Mouse (Mus musculus) ES-E14 (cell line): ENCODE data around the gene Hcn1. TPM values are rescaled to one million over a fixed set of nuclear protein-coding genes. Genes with fewer than 3 reads are reported as not detected.

Experiments used
- DNase-seq: peaks from one replicate; pipeline ENCODE4 v3.0.0-alpha.2; 2013; ENCODE audit warnings: low read depth, low spot score
- H3K27ac ChIP-seq: 2 replicates; pipeline ENCODE4 v1.5.1; 2012; ENCODE audit warnings: low read depth, mild to moderate bottlenecking, low read length, moderate library complexity, mixed read lengths; ENCODE audit not compliant: poor library complexity, insufficient read depth, severe bottlenecking
- H3K36me3 ChIP-seq: 2 replicates; pipeline ENCODE4 v1.6.1; 2012; ENCODE audit warnings: mild to moderate bottlenecking, low read length, moderate library complexity, mixed read lengths; ENCODE audit not compliant: control insufficient read depth, poor library complexity, insufficient read depth, severe bottlenecking
- H3K4me1 ChIP-seq, 2 experiments: fragments of 150-350 bp in 1 of 2; sonication (generic) in 1 of 2; 2 replicates each; pipeline ENCODE4 v1.6.1; 2012; ENCODE audit warnings: low read length in 2 of 2, mild to moderate bottlenecking in 1 of 2, mixed read lengths in 1 of 2; ENCODE audit not compliant: control insufficient read depth in 2 of 2, insufficient read depth in 2 of 2, poor library complexity in 1 of 2
- H3K4me3 ChIP-seq, 2 experiments: fragments of 150-350 bp in 1 of 2; sonication (generic) in 1 of 2; 2 replicates each; pipeline ENCODE4 v1.5.1; 2012; ENCODE audit warnings: low read length in 2 of 2, low read depth in 1 of 2, mild to moderate bottlenecking in 1 of 2, mixed read lengths in 1 of 2; ENCODE audit not compliant: insufficient read depth in 1 of 2, poor library complexity in 1 of 2, severe bottlenecking in 1 of 2
- H3K9ac ChIP-seq: 2 replicates; pipeline ENCODE4 v1.6.1; 2012; ENCODE audit warnings: low read depth, mild to moderate bottlenecking, low read length, mixed read lengths; ENCODE audit not compliant: poor library complexity, insufficient read depth, severe bottlenecking
- H3K9me3 ChIP-seq: fragments of 150-350 bp; sonication (generic); 2 replicates; pipeline ENCODE4 v1.6.1; 2012; ENCODE audit warnings: low read depth, mild to moderate bottlenecking, low read length; ENCODE audit not compliant: control insufficient read depth, insufficient read depth
- CHD2 ChIP-seq: IDR thresholded peaks from 2 replicates; pipeline ENCODE4 v1.6.1; 2014; ENCODE audit warnings: mild to moderate bottlenecking, low read depth, low read length, inconsistent platforms
- HCFC1 ChIP-seq: IDR thresholded peaks from 2 replicates; pipeline ENCODE4 v1.6.1; 2012; ENCODE audit warnings: low read length, inconsistent platforms, borderline replicate concordance; ENCODE audit not compliant: insufficient read depth
- MAFK ChIP-seq: IDR thresholded peaks from 2 replicates; pipeline ENCODE4 v1.6.1; 2014; ENCODE audit warnings: mild to moderate bottlenecking, low read depth, low read length, inconsistent platforms; ENCODE audit not compliant: insufficient read depth
- ZC3H11A ChIP-seq: IDR thresholded peaks from 2 replicates; pipeline ENCODE4 v1.6.1; 2012; ENCODE audit warnings: low read depth, mild to moderate bottlenecking, inconsistent platforms, low read length, borderline replicate concordance
- ZNF384 ChIP-seq: IDR thresholded peaks from 2 replicates; pipeline ENCODE4 v1.6.1; 2012; ENCODE audit warnings: low read depth, low read length, inconsistent platforms
- in situ Hi-C, 2 experiments: fragments of 600-800 bp; cut with MboI; formaldehyde crosslinking; loops; one replicate each; pipeline ENCODE4 v1.15.1; 2025; ENCODE audit warnings: low sequenced_read_pairs in 2 of 2, inconsistent platforms in 1 of 2; ENCODE audit not compliant: unreplicated experiment in 2 of 2
- total RNA-seq: library from RNA; depleted of rRNA; stranded (reverse); fragments of 300-350 nt; gene quantifications from 2 replicates; pipeline ENCODE4 v1.2.3, GENCODE M21; 2012

The Hcn1 gene
- total RNA-seq, 1 experiment, result 0.09 TPM

GRCm38 (mm10) chr13:117724083-117724482 is 122.0 kb downstream of the Hcn1 start:
- in situ Hi-C loops, result no loop called here
- no peak overlapping the region for H3K9ac ChIP-seq
- no peaks in the 10 kb centered on the region for H3K9me3 ChIP-seq
- DNase-seq, result no peak
- TF ChIP-seq HCFC1, result no peak
- TF ChIP-seq ZC3H11A, result no peak
- no peak for TF ChIP-seq ZNF384
- no peak for TF ChIP-seq CHD2
- TF ChIP-seq MAFK, result no peak
- H3K4me3 ChIP-seq, result no peak overlapping the region
- no peaks in the 10 kb centered on the region for H3K36me3 ChIP-seq
- H3K27ac ChIP-seq, result no peak overlapping the region
- H3K4me1 ChIP-seq, result no peaks in the 10 kb centered on the region

DNA sequence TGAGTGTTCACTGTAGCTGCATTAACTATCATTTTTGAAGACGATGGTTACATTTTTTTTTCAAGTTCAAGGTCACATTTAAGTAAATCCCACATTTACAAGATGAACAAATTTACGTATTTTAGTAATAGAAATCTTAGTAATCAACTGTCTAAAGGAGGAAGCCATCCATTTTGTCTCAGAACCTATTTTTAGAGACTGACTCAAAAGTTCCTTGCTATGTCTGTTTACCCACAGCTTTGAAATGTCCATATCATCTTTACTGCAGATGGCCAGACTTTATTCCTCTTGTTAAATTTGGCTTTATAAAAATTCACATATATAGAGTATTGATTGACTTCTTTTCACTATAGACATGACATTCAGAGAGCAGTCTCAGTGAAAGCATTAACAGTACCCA is 126.3 kb downstream of the Hcn1 start:
- H3K4me1 ChIP-seq, result no peaks in the 10 kb centered on the region
- no peaks in the 10 kb centered on the region for H3K36me3 ChIP-seq
- H3K27ac ChIP-seq, result no peak overlapping the region
- H3K9me3 ChIP-seq, result no peaks in the 10 kb centered on the region
- in situ Hi-C loops, result no loop called here
- no peak for DNase-seq
- H3K4me3 ChIP-seq, result no peak overlapping the region
- H3K9ac ChIP-seq, result no peak overlapping the region
- TF ChIP-seq MAFK (no peak), ZNF384 (no peak), ZC3H11A (no peak), HCFC1 (no peak), CHD2 (no peak)

GRCm38 (mm10) chr13:117732738-117733137 is 130.6 kb downstream of the Hcn1 start:
- DNase-seq, result no peak
- Histone ChIP-seq H3K4me1 (no peaks in the 10 kb centered on the region), H3K9ac (no peak overlapping the region), H3K36me3 (no peaks in the 10 kb centered on the region), H3K9me3 (no peaks in the 10 kb centered on the region), H3K27ac (no peak overlapping the region), H3K4me3 (no peak overlapping the region)
- TF ChIP-seq CHD2 (no peak), MAFK (peak; percentile 95)
- in situ Hi-C loops, result no loop called here

GRCm38 (mm10) chr13:117744451-117744850 is 142.3 kb downstream of the Hcn1 start:
- in situ Hi-C loops, result no loop called here
- DNase-seq, result no peak
- no peak overlapping the region for H3K4me3 ChIP-seq

DNA sequence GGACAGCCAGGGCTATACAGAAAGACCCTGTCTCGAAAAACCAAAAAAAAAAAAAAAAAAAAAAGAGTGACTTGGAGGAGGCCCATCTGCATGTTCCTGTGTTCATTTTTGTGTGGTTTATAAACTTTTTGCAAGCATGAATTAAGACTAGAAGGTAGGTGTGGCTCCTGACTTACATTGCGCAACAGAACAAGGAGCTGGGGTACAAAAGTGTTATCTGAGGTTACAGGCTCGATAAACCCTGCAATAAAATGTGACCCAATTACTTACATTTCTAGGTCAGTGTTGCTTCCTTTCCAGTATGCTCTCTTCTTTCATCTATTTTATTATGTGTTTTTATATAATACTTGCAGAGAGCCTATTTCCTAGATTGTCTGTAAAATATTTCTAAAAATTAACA is 143.1 kb downstream of the Hcn1 start:
- TF ChIP-seq ZNF384, result no peak
- no peak for TF ChIP-seq CHD2
- no peak for TF ChIP-seq MAFK
- TF ChIP-seq ZC3H11A, result no peak
- no peak for TF ChIP-seq HCFC1
- in situ Hi-C loops, result no loop called here
- Histone ChIP-seq H3K9me3 (no peaks in the 10 kb centered on the region), H3K36me3 (no peaks in the 10 kb centered on the region), H3K9ac (no peak overlapping the region), H3K4me3 (no peak overlapping the region), H3K4me1 (no peaks in the 10 kb centered on the region), H3K27ac (no peak overlapping the region)
- DNase-seq, result no peak

More at GRCm38 (mm10) chr13:117744451-117744850, 142.3 kb downstream of the Hcn1 start:
- H3K9ac ChIP-seq, result no peak overlapping the region
- no peaks in the 10 kb centered on the region for H3K4me1 ChIP-seq
- no peaks in the 10 kb centered on the region for H3K9me3 ChIP-seq
- no peaks in the 10 kb centered on the region for H3K36me3 ChIP-seq
- no peak for TF ChIP-seq ZNF384
- TF ChIP-seq ZC3H11A, result no peak
- no peak for TF ChIP-seq MAFK
- TF ChIP-seq HCFC1, result no peak
- TF ChIP-seq CHD2, result no peak
- no peak overlapping the region for H3K27ac ChIP-seq
